Mouse (Mus musculus): ENCODE measurements around the gene Polr2e. TPM values are rescaled to one million over a fixed set of nuclear protein-coding genes. Genes with fewer than 3 reads are reported as not detected.
A peak's percentile ranks its signal among the peaks of the same experiment; 100 is the strongest.

Polr2e gene
- total and polyA plus RNA-seq, 2 experiments from 2014 or later = 106 to 123 TPM

DNA sequence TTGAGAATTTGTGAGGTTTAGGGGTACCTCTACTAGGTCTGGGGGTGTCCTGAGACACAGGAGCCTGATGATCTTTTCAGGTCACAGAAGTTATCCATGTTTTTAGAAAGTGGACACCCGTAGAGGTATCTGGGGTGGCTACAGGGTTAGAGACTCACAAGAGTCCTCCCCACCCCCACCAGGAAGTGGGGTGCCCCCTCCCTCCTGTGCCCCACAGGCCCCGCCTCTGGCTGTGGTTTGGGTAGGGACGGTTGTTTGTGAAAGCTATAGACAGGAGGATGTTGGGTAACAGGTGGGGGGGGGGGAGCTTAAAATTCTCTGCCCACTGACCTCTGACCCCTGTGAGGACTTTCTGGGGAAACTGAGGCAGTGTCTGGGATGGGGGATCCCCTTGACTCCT lies 22.2 kb downstream of the Polr2e start:
- DNase-seq (ENCODE audit: low spot score) = no peak
- H3K4me2 ChIP-seq (ENCODE audit: low read depth, low read length) = peak overlapping the region; percentile 26; the same call in 1 of the 2 replicates

GRCm38 (mm10) chr10:80016931-80017330 lies 22.7 kb downstream of the Polr2e start:
- no peak for DNase-seq (ENCODE audit: low spot score)
- Histone ChIP-seq H3K4me2 (ENCODE audit: low read depth, low read length) (no peak overlapping the region; the same call in 1 of the 2 replicates), H3K4me1 (ENCODE audit: control insufficient read depth, insufficient read depth) (no peaks in the 10 kb centered on the region), H3K9me3 (replicated peaks; ENCODE audit: control insufficient read depth, low read length) (no peaks in the 10 kb centered on the region), H3K27me3 (ENCODE audit: control insufficient read depth, insufficient read depth, low read length) (peaks cover 22% of the 10 kb centered on the region), H3K27ac (ENCODE audit: low read depth) (peak overlapping the region; percentile 43; the same call in 1 of the 2 replicates), H3K9ac (replicated peaks; ENCODE audit: low read depth, low read length) (no peak overlapping the region), H3K36me3 (replicated peaks; ENCODE audit: control insufficient read depth, insufficient read depth, low read length) (0 out of 2 replicates have a peak, but pooled peaks cover 13% of the 10 kb centered on the region), H3K4me3 (ENCODE audit: low read depth, low read length) (peak overlapping the region; percentile 33; the same call in 1 of the 2 replicates)
- 83% methylated on average over 10 of the region's 10 CpGs for WGBS
- TF ChIP-seq EP300 (IDR thresholded peaks at IDR 0.05; ENCODE audit: low read depth) (no peak), CTCF (IDR thresholded peaks at IDR 0.05; ENCODE audit: low read depth) (no peak)
- ATAC-seq (ENCODE audit: insufficient read depth, low read depth) = no peak

More for the DNA sequence above, 22.2 kb downstream of the Polr2e start:
- Histone ChIP-seq H3K4me3 (ENCODE audit: low read depth, low read length) (peak overlapping the region; percentile 33; the same call in 1 of the 2 replicates), H3K27ac (ENCODE audit: low read depth) (0 out of 2 replicates have a peak overlapping the region, but pooled peaks have one; percentile 43), H3K27me3 (ENCODE audit: control insufficient read depth, insufficient read depth, low read length) (peaks cover 22% of the 10 kb centered on the region), H3K4me1 (ENCODE audit: control insufficient read depth, insufficient read depth) (no peaks in the 10 kb centered on the region), H3K9me3 (replicated peaks; ENCODE audit: control insufficient read depth, low read length) (no peaks in the 10 kb centered on the region), H3K36me3 (replicated peaks; ENCODE audit: control insufficient read depth, insufficient read depth, low read length) (0 out of 2 replicates have a peak, but pooled peaks cover 10% of the 10 kb centered on the region), H3K9ac (replicated peaks; ENCODE audit: low read depth, low read length) (no peak overlapping the region)
- ATAC-seq (ENCODE audit: insufficient read depth, low read depth) = no peak
- 82% methylated on average over 3 of the region's 3 CpGs for WGBS
- TF ChIP-seq EP300 (IDR thresholded peaks at IDR 0.05; ENCODE audit: low read depth) = no peak
- no peak for TF ChIP-seq CTCF (IDR thresholded peaks at IDR 0.05; ENCODE audit: low read depth)

DNA sequence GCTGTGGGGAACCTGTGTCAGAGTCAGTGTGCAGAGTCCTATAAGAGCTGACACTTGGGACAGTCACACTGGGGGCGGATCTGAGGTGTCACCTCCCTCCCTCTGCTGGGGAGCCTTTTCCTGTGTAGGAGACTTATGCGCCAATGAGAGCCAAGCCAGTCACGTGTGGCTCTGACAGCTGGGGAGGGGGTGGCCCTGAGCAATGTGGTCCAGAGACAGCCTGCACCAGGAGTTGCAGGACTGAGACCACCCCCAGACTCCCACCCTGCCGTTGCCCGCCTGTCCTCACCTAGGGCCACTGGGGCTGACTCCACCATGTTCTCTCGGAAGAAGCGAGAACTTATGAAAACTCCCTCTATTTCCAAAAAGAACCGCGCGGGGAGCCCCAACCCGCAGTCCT lies 23.1 kb downstream of the Polr2e start, which contains the start of gene Arhgap45:
Gene Arhgap45, plus strand, starts transcription at position 143 of the 400 bp plus-strand sequence.
- Histone ChIP-seq H3K9me3 (replicated peaks; ENCODE audit: control insufficient read depth, low read length) (no peaks in the 10 kb centered on the region), H3K36me3 (replicated peaks; ENCODE audit: control insufficient read depth, insufficient read depth, low read length) (peaks cover 17% of the 10 kb centered on the region; the same call in 1 of the 2 replicates), H3K4me3 (ENCODE audit: low read depth, low read length) (peak within 1 kb of the TSS; percentile 33; the same call in 1 of the 2 replicates), H3K27me3 (ENCODE audit: control insufficient read depth, insufficient read depth, low read length) (peaks cover 22% of the 10 kb centered on the region), H3K4me2 (ENCODE audit: low read depth, low read length) (no peak within 1 kb of the TSS; the same call in 1 of the 2 replicates), H3K4me1 (ENCODE audit: control insufficient read depth, insufficient read depth) (no peaks in the 10 kb centered on the region), H3K27ac (ENCODE audit: low read depth) (peak within 1 kb of the TSS; percentile 43; the same call in 1 of the 2 replicates), H3K9ac (replicated peaks; ENCODE audit: low read depth, low read length) (0 out of 2 replicates have a peak within 1 kb of the TSS, but pooled peaks have one; percentile 1)
- TF ChIP-seq EP300 (IDR thresholded peaks at IDR 0.05; ENCODE audit: low read depth) (no peak), CTCF (IDR thresholded peaks at IDR 0.05; ENCODE audit: low read depth) (no peak)
- ATAC-seq (ENCODE audit: insufficient read depth, low read depth) = no peak
- WGBS = 68% methylated on average over 11 of the region's 11 CpGs
- no peak for DNase-seq (ENCODE audit: low spot score)

DNA sequence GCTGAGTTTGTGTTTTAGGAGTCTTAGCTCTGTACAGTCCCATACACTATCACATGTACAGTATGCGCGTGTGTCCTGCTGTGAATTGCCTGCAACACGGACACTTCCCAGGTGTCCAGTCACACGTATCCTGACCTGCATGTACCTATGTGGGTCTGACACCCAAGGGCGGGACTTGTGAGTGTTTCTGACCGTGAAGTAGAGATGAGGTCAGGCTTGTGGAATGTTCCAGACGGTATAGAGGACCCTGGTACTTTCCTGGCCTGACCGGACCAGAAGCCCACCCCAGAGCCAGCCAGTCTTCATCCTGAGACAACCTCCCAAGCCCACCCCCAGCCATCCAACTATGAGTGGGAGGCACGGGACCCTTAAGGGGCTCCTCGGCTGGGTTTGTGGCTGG lies 24.0 kb downstream of the Polr2e start:
- Histone ChIP-seq H3K4me3 (ENCODE audit: low read depth, low read length) (no peak overlapping the region), H3K27ac (ENCODE audit: low read depth) (no peak overlapping the region), H3K27me3 (ENCODE audit: control insufficient read depth, insufficient read depth, low read length) (peaks cover 22% of the 10 kb centered on the region), H3K4me2 (ENCODE audit: low read depth, low read length) (no peak overlapping the region), H3K9me3 (replicated peaks; ENCODE audit: control insufficient read depth, low read length) (peaks cover 8% of the 10 kb centered on the region), H3K36me3 (replicated peaks; ENCODE audit: control insufficient read depth, insufficient read depth, low read length) (peaks cover 26% of the 10 kb centered on the region), H3K9ac (replicated peaks; ENCODE audit: low read depth, low read length) (no peak overlapping the region), H3K4me1 (ENCODE audit: control insufficient read depth, insufficient read depth) (no peaks in the 10 kb centered on the region)
- DNase-seq (ENCODE audit: low spot score) (no peak), ATAC-seq (ENCODE audit: insufficient read depth, low read depth) (no peak)
- 69% methylated on average over 10 of the region's 10 CpGs for WGBS
- TF ChIP-seq CTCF (IDR thresholded peaks at IDR 0.05; ENCODE audit: low read depth) (no peak), EP300 (IDR thresholded peaks at IDR 0.05; ENCODE audit: low read depth) (no peak)

DNA sequence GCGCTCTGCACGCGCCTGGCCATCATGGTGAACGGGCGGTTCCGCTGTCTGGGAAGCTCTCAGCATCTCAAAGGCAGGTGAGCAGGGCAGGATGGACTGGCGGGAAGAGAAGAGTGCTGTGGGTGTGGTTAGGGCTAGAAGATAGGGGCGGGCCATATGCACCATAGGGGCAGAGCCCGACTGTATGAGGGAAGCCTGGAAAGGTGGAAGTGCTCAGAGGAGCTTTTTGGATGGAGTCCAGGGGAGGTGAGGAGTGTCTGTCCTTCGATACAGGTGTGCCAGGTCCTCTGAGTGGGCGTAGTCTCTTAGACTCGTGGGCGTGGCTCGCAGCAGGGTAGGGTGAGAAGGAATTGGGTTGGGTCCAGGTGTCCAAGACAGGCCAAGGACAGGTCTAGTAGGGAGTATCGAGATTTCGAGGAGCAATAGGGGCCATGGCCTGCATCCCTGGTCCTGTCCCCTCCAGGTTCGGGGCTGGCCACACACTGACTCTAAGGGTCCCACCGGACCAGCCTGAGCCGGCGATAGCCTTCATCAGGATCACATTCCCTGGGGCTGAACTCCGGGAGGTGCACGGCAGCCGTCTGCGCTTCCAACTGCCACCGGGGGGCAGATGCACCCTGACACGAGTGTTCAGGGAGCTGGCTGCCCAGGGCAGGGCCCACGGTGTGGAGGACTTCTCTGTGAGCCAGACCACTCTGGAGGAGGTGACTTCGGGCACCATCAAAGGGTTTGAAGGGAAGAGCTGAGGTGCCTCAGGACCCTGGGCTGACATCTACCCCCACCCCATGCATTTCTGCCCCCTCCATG lies 24.9 kb downstream of the Polr2e start:
- H3K36me3 ChIP-seq (replicated peaks; ENCODE audit: control insufficient read depth, insufficient read depth, low read length) = peaks cover 34% of the 10 kb centered on the region
- no peaks in the 10 kb centered on the region for H3K4me1 ChIP-seq (ENCODE audit: control insufficient read depth, insufficient read depth)
- 38% methylated on average over 28 of the region's 28 CpGs for WGBS
- TF ChIP-seq EP300 (IDR thresholded peaks at IDR 0.05; ENCODE audit: low read depth) (no peak), CTCF (IDR thresholded peaks at IDR 0.05; ENCODE audit: low read depth) (0 out of 2 replicates have a peak, but pooled peaks have one; percentile 22)
- no peak overlapping the region for H3K4me2 ChIP-seq (ENCODE audit: low read depth, low read length)
- DNase-seq (ENCODE audit: low spot score) (no peak), ATAC-seq (ENCODE audit: insufficient read depth, low read depth) (no peak)
- no peak overlapping the region for H3K27ac ChIP-seq (ENCODE audit: low read depth)
- H3K4me3 ChIP-seq (ENCODE audit: low read depth, low read length) = no peak overlapping the region
- no peak overlapping the region for H3K9ac ChIP-seq (replicated peaks; ENCODE audit: low read depth, low read length)
- H3K9me3 ChIP-seq (replicated peaks; ENCODE audit: control insufficient read depth, low read length) = peaks cover 15% of the 10 kb centered on the region
- peaks cover 22% of the 10 kb centered on the region for H3K27me3 ChIP-seq (ENCODE audit: control insufficient read depth, insufficient read depth, low read length)

Measured in heart, postnatal 0 days (tissue).